Comparison of ENCODE assay signal across 9 mouse cellular contexts in genomic region chr4:97628881-97629605, GRCm38 (mm10).
DNase-seq lines count a peak whose midpoint lies in the region; ATAC-seq and TF ChIP-seq lines count a peak whose summit lies in the region.
"Had no signal": no experiment of that assay in that cellular context is flagged by ENCODE, and none has a peak within 500 bp of the region (broad histone marks: within the 10 kb centered on the region; RNA-seq: fewer than 3 reads in every experiment).

No protein-coding gene starts in this region.

- DNase-seq in cerebellum, adult 2 months: peak in 1 of 2 experiments; percentile 34
- DNase-seq in cerebellum, adult 8-10 months: no peak
- no peak for DNase-seq in lung, postnatal 0 days (ENCODE audit: low spot score)
- DNase-seq in lung, postnatal 14 days: no peak
- peak; percentile 80 for DNase-seq in limb, embryonic 11.5 days (ENCODE audit: low spot score)
- DNase-seq in MN1 (ENCODE audit: low spot score): no peak
- no peak for DNase-seq in urinary bladder, postnatal 4 days (ENCODE audit: low spot score in 2 of 2)
- DNase-seq: liver, embryonic 13.5 days had no signal

- no peaks in the 10 kb centered on the region for H3K36me3 ChIP-seq in lung, postnatal 0 days (ENCODE audit: insufficient read depth, low read length)
- no peaks in the 10 kb centered on the region for H3K36me3 ChIP-seq in limb, embryonic 11.5 days (ENCODE audit: control insufficient read depth, insufficient read depth, low read length)
- no peaks in the 10 kb centered on the region for H3K36me3 ChIP-seq in stomach, embryonic 15.5 days
- H3K36me3 ChIP-seq: liver, embryonic 13.5 days had no signal

- H3K27ac ChIP-seq in cerebellum, adult 2 months (ENCODE audit: insufficient read depth, low read length): no peak overlapping the region
- H3K27ac ChIP-seq in lung, postnatal 0 days (ENCODE audit: low read length): no peak overlapping the region
- peak overlapping the region; percentile 64 for H3K27ac ChIP-seq in limb, embryonic 11.5 days (replicated peaks; ENCODE audit: low read depth, low read length)
- no peak overlapping the region for H3K27ac ChIP-seq in stomach, embryonic 15.5 days
- H3K27ac ChIP-seq: liver, embryonic 13.5 days had no signal

- no peak for TF ChIP-seq EP300 in lung, postnatal 0 days (IDR thresholded peaks at IDR 0.05)

- no peaks in the 10 kb centered on the region for H3K9me3 ChIP-seq in lung, postnatal 0 days (ENCODE audit: low read length)
- no peaks in the 10 kb centered on the region for H3K9me3 ChIP-seq in limb, embryonic 11.5 days (ENCODE audit: control insufficient read depth, low read length)
- H3K9me3 ChIP-seq in stomach, embryonic 15.5 days: no peaks in the 10 kb centered on the region
- H3K9me3 ChIP-seq: liver, embryonic 13.5 days had no signal

- H3K4me1 ChIP-seq in cerebellum, adult 2 months (ENCODE audit: control insufficient read depth, insufficient read depth, low read length): peaks cover 4% of the 10 kb centered on the region
- peaks cover 6% of the 10 kb centered on the region; the same call in 1 of the 2 replicates for H3K4me1 ChIP-seq in lung, postnatal 0 days (ENCODE audit: insufficient read depth, low read depth, low read length)
- peaks cover 30% of the 10 kb centered on the region for H3K4me1 ChIP-seq in limb, embryonic 11.5 days (ENCODE audit: control insufficient read depth, insufficient read depth, low read length)
- 0 out of 2 replicates have a peak, but pooled peaks cover 7% of the 10 kb centered on the region for H3K4me1 ChIP-seq in stomach, embryonic 15.5 days
- H3K4me1 ChIP-seq: liver, embryonic 13.5 days had no signal

- H3K4me3 ChIP-seq in cerebellum, adult 2 months (replicated peaks; ENCODE audit: insufficient read depth, low read depth, low read length): no peak overlapping the region
- H3K4me3 ChIP-seq in lung, postnatal 0 days (ENCODE audit: low read depth, low read length): no peak overlapping the region
- no peak overlapping the region for H3K4me3 ChIP-seq in limb, embryonic 11.5 days (ENCODE audit: low read depth, low read length)
- no peak overlapping the region for H3K4me3 ChIP-seq in stomach, embryonic 15.5 days (replicated peaks)
- H3K4me3 ChIP-seq: liver, embryonic 13.5 days had no signal

- peak; percentile 23; the same call in 1 of the 2 replicates for TF ChIP-seq CTCF in cerebellum, adult 2 months (IDR thresholded peaks at IDR 0.05; ENCODE audit: borderline replicate concordance, insufficient read depth, low read depth, low read length)
- peak; percentile 19; the same call in 1 of the 2 replicates for TF ChIP-seq CTCF in lung, postnatal 0 days (IDR thresholded peaks at IDR 0.05)

- no peaks in the 10 kb centered on the region; the same call in 1 of the 2 replicates for H3K27me3 ChIP-seq in cerebellum, adult 2 months (ENCODE audit: control insufficient read depth, insufficient read depth, low read length)
- no peaks in the 10 kb centered on the region for H3K27me3 ChIP-seq in lung, postnatal 0 days (replicated peaks; ENCODE audit: insufficient read depth, low read length)
- H3K27me3 ChIP-seq in limb, embryonic 11.5 days (ENCODE audit: control insufficient read depth, insufficient read depth, low read length): no peaks in the 10 kb centered on the region
- no peaks in the 10 kb centered on the region for H3K27me3 ChIP-seq in stomach, embryonic 15.5 days (replicated peaks)
- H3K27me3 ChIP-seq: liver, embryonic 13.5 days had no signal

- no peak overlapping the region for H3K9ac ChIP-seq in lung, postnatal 0 days (replicated peaks; ENCODE audit: low read depth)
- no peak overlapping the region for H3K9ac ChIP-seq in limb, embryonic 11.5 days (ENCODE audit: low read length)
- H3K9ac ChIP-seq in stomach, embryonic 15.5 days: no peak overlapping the region
- H3K9ac ChIP-seq: liver, embryonic 13.5 days had no signal

- WGBS in cerebellum, adult 2 months: 44% methylated on average over 14 of the region's 14 CpGs
- 31% methylated on average over 14 of the region's 14 CpGs for WGBS in lung, postnatal 0 days
- 25% methylated on average over 14 of the region's 14 CpGs for WGBS in limb, embryonic 11.5 days
- 35% methylated on average over 14 of the region's 14 CpGs for WGBS in stomach, embryonic 15.5 days

- no peak overlapping the region for H3K4me2 ChIP-seq in lung, postnatal 0 days (replicated peaks; ENCODE audit: low read depth, low read length)
- H3K4me2 ChIP-seq in limb, embryonic 11.5 days (ENCODE audit: low read depth, severe bottlenecking): no peak overlapping the region
- no peak overlapping the region for H3K4me2 ChIP-seq in stomach, embryonic 15.5 days
- H3K4me2 ChIP-seq: liver, embryonic 13.5 days had no signal

- no peak for TF ChIP-seq POLR2A in cerebellum, adult 2 months (IDR thresholded peaks at IDR 0.05; ENCODE audit: borderline replicate concordance, insufficient read depth, low read length)

- no peak for ATAC-seq in lung, postnatal 0 days
- ATAC-seq in limb, embryonic 11.5 days (ENCODE audit: insufficient number of reproducible peaks, low FRiP score, low TSS enrichment, low read depth): peak; percentile 92
- peak; percentile 50; the same call in 1 of the 2 replicates for ATAC-seq in stomach, embryonic 15.5 days (ENCODE audit: insufficient read depth, low FRiP score, low read depth)
